Mouse (Mus musculus) liver, postnatal 0 days (tissue): ENCODE measurements around the gene Mapkbp1. TPM values are rescaled to one million over a fixed set of nuclear protein-coding genes. Genes with fewer than 3 reads are reported as not detected.
A peak's percentile ranks its signal among the peaks of the same experiment; 100 is the strongest.

Source experiments
- ATAC-seq: fragments of 200-750 bp; cut with Nextera tagmentation; 2 replicates; pipeline ENCODE4 v1.8.0; 2017; ENCODE audit warnings: mild to moderate bottlenecking, moderate library complexity
- DNase-seq: peaks from one replicate; pipeline ENCODE4 v3.0.0-alpha.2; 2016
- H3K27ac ChIP-seq: fragments of 300-500 bp; sonication (generic); 2 replicates; pipeline ENCODE4 v1.5.1; 2014; ENCODE audit warnings: antibody characterized with exemption, moderate library complexity, mild to moderate bottlenecking, low read depth
- H3K27me3 ChIP-seq: fragments of 300-500 bp; sonication (generic); 2 replicates; pipeline ENCODE4 v1.6.1; 2014; ENCODE audit warnings: low read length, control low read depth, mixed read lengths; ENCODE audit not compliant: insufficient read depth
- H3K36me3 ChIP-seq: fragments of 300-500 bp; sonication (generic); replicated peaks from 2 replicates; pipeline ENCODE4 v1.6.1; 2014; ENCODE audit warnings: mild to moderate bottlenecking, control low read depth, low read length, moderate library complexity, mixed read lengths; ENCODE audit not compliant: insufficient read depth
- H3K4me1 ChIP-seq: fragments of 300-500 bp; sonication (generic); 2 replicates; pipeline ENCODE4 v1.6.1; 2014; ENCODE audit warnings: antibody characterized with exemption, mild to moderate bottlenecking, control low read depth; ENCODE audit not compliant: insufficient read depth
- H3K4me2 ChIP-seq: fragments of 300-500 bp; sonication (generic); 2 replicates; pipeline ENCODE4 v1.6.1; 2014; ENCODE audit warnings: low read depth, mild to moderate bottlenecking, low read length, moderate library complexity, mixed read lengths
- H3K4me3 ChIP-seq: fragments of 300-500 bp; sonication (generic); 2 replicates; pipeline ENCODE4 v1.5.1; 2014; ENCODE audit warnings: low read depth, low read length
- H3K9ac ChIP-seq: fragments of 300-500 bp; sonication (generic); replicated peaks from 2 replicates; pipeline ENCODE4 v1.6.1; 2014; ENCODE audit warnings: mild to moderate bottlenecking, moderate library complexity
- H3K9me3 ChIP-seq: fragments of 300-500 bp; sonication (generic); 2 replicates; pipeline ENCODE4 v1.6.1; 2016; ENCODE audit warnings: mild to moderate bottlenecking, control low read depth, low read length, mixed read lengths
- CTCF ChIP-seq: sonication (generic); IDR thresholded peaks from 2 replicates; pipeline ENCODE4 v1.5.1; 2016; ENCODE audit warnings: antibody characterized with exemption, low read depth
- EP300 ChIP-seq: IDR thresholded peaks from 2 replicates; pipeline ENCODE4 v1.6.1; 2016; ENCODE audit warnings: antibody characterized with exemption, low read depth, mild to moderate bottlenecking
- WGBS: fragments of 180-500 bp; shearing (Covaris S2); extraction: QIAGEN DNeasy Blood & Tissue Kit; methylation state at CpG from one replicate; pipeline ENCODE4 v1.1.7; 2014; ENCODE audit not compliant: insufficient replicate concordance; 5-methylcytosine and 5-hydroxymethylcytosine counted together
- polyA plus RNA-seq: library from polyadenylated mRNA; unstranded; fragments of >200 nt; fragmentation: Nextera tagmentation; extraction: Ambion mirVana; gene quantifications from 2 replicates; pipeline ENCODE4 v1.2.1, GENCODE M21; 2015

Gene Mapkbp1
- polyA plus RNA-seq, 1 experiment from 2014 or later, result 0.27 TPM

DNA sequence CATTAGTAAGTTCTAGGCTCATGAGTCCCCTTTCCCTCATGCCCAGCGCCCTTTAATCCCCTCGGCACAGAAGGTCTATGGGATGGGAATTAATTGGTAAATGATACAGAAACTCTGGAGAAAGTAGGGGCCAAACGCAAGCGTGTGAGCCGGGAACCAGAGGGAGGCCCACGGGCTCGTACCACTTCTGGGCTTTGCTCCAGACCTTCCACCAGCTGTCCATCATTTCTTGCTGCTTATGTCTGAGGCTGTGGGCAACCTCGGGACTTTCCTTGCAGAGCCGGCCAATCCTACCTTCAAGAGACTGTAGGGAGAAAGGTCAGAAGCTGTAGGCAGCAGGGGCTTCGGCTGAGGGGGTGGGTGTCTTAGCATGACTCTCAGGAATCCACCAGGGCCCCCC lies 83.4 kb downstream of the Mapkbp1 start:
- DNase-seq (no peak), ATAC-seq (no peak)
- WGBS, result 81% methylated on average over 10 of the region's 10 CpGs
- Histone ChIP-seq H3K9ac (no peak overlapping the region), H3K4me2 (no peak overlapping the region), H3K36me3 (no peaks in the 10 kb centered on the region), H3K9me3 (no peaks in the 10 kb centered on the region), H3K4me3 (no peak overlapping the region), H3K4me1 (no peaks in the 10 kb centered on the region), H3K27ac (no peak overlapping the region), H3K27me3 (no peaks in the 10 kb centered on the region)
- TF ChIP-seq CTCF, result no peak
- no peak for TF ChIP-seq EP300

DNA sequence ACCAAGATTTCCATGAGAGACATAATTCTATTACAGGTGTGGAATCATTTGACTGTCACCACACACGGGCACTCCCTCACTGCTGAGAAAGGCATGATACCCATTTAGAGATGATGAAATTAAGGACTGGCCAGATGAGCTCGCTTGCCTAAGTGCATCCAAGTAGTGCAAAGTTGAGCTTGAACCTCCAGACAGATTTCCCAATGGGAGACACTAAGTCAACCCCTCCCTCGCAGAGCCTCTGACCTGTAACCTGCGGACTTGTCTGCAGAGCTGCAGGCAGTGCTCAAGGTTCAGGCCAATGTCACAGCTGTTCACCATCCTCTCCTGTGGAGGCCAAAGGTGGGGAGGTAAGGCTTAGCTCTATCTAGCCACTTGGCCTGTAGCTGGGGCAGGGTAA lies 86.3 kb downstream of the Mapkbp1 start:
- Histone ChIP-seq H3K9me3 (no peaks in the 10 kb centered on the region), H3K4me3 (no peak overlapping the region), H3K4me2 (no peak overlapping the region), H3K4me1 (no peaks in the 10 kb centered on the region), H3K9ac (no peak overlapping the region), H3K27ac (no peak overlapping the region), H3K36me3 (no peaks in the 10 kb centered on the region), H3K27me3 (no peaks in the 10 kb centered on the region)
- 63% methylated on average over 4 of the region's 4 CpGs for WGBS
- peak; percentile 51 for DNase-seq
- ATAC-seq, result peak; percentile 94
- TF ChIP-seq CTCF (no peak), EP300 (no peak)

GRCm38 (mm10) chr2:120059466-120059865 lies 87.0 kb downstream of the Mapkbp1 start:
- 64% methylated on average over 3 of the region's 3 CpGs for WGBS
- ATAC-seq, result no peak

DNA sequence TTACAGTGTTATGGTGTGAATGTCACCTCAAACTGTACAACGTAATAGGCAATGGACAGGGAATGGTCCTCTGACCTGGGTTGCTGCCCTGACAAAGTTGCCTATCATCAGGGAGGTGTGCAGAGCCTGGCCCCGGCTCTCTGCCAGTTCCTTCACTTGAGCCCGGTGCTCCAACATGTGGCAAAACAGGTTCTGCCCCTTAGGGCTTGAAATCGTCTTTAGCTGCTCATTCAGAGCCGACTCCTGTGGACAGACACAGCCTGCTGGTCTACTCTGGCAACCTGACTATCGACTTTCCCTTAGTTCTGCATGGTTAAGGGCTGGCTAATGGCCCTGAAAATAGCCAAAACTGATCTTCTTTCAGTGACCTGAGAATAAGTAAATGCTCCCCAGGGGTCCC lies 87.7 kb downstream of the Mapkbp1 start:
- DNase-seq, result no peak
- 62% methylated on average over 6 of the region's 6 CpGs for WGBS

More at GRCm38 (mm10) chr2:120059466-120059865, 87.0 kb downstream of the Mapkbp1 start:
- H3K27ac ChIP-seq, result no peak overlapping the region
- no peak for DNase-seq
- H3K4me2 ChIP-seq, result no peak overlapping the region
- no peak for TF ChIP-seq CTCF
- no peak overlapping the region for H3K9ac ChIP-seq
- H3K4me3 ChIP-seq, result no peak overlapping the region
- H3K4me1 ChIP-seq, result no peaks in the 10 kb centered on the region
- H3K36me3 ChIP-seq, result no peaks in the 10 kb centered on the region
- H3K27me3 ChIP-seq, result no peaks in the 10 kb centered on the region
- H3K9me3 ChIP-seq, result no peaks in the 10 kb centered on the region

DNA sequence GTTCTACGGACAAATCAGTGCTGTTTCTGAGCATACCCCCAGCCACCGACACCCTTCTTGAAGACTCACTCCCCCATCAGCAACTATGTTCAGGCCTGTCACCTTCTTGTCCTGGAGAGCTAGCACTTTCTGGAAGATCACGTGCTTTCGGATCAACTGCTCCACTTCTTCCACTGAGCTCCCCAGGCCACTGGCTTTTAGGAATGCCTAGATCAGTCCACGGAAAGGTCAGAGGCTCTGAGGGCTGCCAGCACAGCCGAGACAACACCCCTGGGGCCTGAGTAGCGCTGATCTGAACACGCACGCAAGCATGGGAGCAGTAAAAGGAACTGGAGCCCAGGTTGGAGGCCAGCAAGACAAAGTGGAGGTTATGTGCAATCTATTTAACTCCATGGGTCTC lies 88.2 kb downstream of the Mapkbp1 start:
- no peak overlapping the region for H3K27ac ChIP-seq
- no peaks in the 10 kb centered on the region for H3K9me3 ChIP-seq
- DNase-seq (no peak), ATAC-seq (no peak)
- no peaks in the 10 kb centered on the region for H3K36me3 ChIP-seq
- H3K27me3 ChIP-seq, result no peaks in the 10 kb centered on the region
- no peak overlapping the region for H3K4me2 ChIP-seq
- TF ChIP-seq EP300 (no peak), CTCF (no peak)
- WGBS, result 78% methylated on average over 9 of the region's 9 CpGs
- no peaks in the 10 kb centered on the region for H3K4me1 ChIP-seq
- no peak overlapping the region for H3K4me3 ChIP-seq
- H3K9ac ChIP-seq, result no peak overlapping the region

More for the DNA sequence above, 87.7 kb downstream of the Mapkbp1 start:
- no peak overlapping the region for H3K9ac ChIP-seq
- no peaks in the 10 kb centered on the region for H3K9me3 ChIP-seq
- H3K36me3 ChIP-seq, result no peaks in the 10 kb centered on the region
- no peak for TF ChIP-seq EP300
- TF ChIP-seq CTCF, result no peak
- no peak overlapping the region for H3K27ac ChIP-seq
- no peaks in the 10 kb centered on the region for H3K27me3 ChIP-seq
- H3K4me3 ChIP-seq, result no peak overlapping the region
- no peaks in the 10 kb centered on the region for H3K4me1 ChIP-seq
- no peak overlapping the region for H3K4me2 ChIP-seq
- ATAC-seq, result no peak

- Histone ChIP-seq H3K27ac (no peak overlapping the region), H3K4me1 (no peaks in the 10 kb centered on the region), H3K9ac (no peak overlapping the region), H3K27me3 (no peaks in the 10 kb centered on the region), H3K36me3 (no peaks in the 10 kb centered on the region), H3K4me2 (no peak overlapping the region), H3K9me3 (no peaks in the 10 kb centered on the region), H3K4me3 (no peak overlapping the region)
- no peak for TF ChIP-seq EP300
- TF ChIP-seq CTCF, result no peak
- WGBS, result 82% methylated on average over 8 of the region's 8 CpGs
- ATAC-seq, result no peak
- no peak for DNase-seq
These were observed 89.7 kb downstream of the Mapkbp1 start for GRCm38 (mm10) chr2:120062248-120062647.

DNA sequence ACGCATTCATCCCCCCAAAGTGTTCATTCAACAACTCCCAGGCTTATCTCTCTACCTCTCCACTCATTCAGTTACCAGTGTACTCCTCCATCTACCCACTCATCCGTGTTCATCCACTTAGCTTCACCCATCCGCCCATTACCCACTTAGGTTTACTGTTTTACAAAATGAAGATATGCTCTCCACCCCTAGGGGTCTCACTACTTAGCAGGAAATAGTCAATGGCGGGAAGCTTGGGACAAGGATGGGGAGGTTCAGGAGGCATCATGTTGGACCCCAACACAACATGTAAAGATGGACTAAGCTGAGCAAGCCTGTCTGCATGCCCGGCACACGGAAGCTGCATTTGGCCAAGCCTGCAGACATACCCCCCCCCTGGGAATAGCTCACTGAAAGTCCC lies 92.1 kb downstream of the Mapkbp1 start:
- TF ChIP-seq CTCF, result peak; percentile 36; the same call in 1 of the 2 replicates
- no peak for TF ChIP-seq EP300
- whole genome bisulfite sequencing, result 68% methylated on average over 6 of the region's 6 CpGs
- no peaks in the 10 kb centered on the region for H3K4me1 ChIP-seq
- H3K27ac ChIP-seq, result no peak overlapping the region
- H3K36me3 ChIP-seq, result no peaks in the 10 kb centered on the region
- no peak overlapping the region for H3K4me3 ChIP-seq
- H3K4me2 ChIP-seq, result no peak overlapping the region
- H3K27me3 ChIP-seq, result no peaks in the 10 kb centered on the region
- no peak for ATAC-seq
- no peak for DNase-seq
- no peaks in the 10 kb centered on the region for H3K9me3 ChIP-seq
- no peak overlapping the region for H3K9ac ChIP-seq
